Mouse (Mus musculus) retina, adult 2 months (tissue): ENCODE data around the gene Cxcr5.
"Not testable (repeated sequence)": the region's sequence is repeated elsewhere in the genome, so short reads cannot be mapped to it uniquely, and the experiment has no call there.

Experiments used
- DNase-seq: peaks from one replicate; pipeline ENCODE4 v3.0.0-alpha.2; 2012; ENCODE audit warnings: low read depth, low spot score

Gene Cxcr5

GRCm38 (mm10) chr9:44587262-44588160, 25.8 kb upstream of the Cxcr5 start:
- no peak for DNase-seq

- no peak for DNase-seq
These were observed 25.1 kb upstream of the Cxcr5 start for GRCm38 (mm10) chr9:44586640-44587261.

- no peak for DNase-seq
These were observed 20.7 kb upstream of the Cxcr5 start for GRCm38 (mm10) chr9:44582390-44582789.

- DNase-seq = no peak
These were observed 19.7 kb upstream of the Cxcr5 start for GRCm38 (mm10) chr9:44581423-44581822.

GRCm38 (mm10) chr9:44580085-44580484, 18.4 kb upstream of the Cxcr5 start:
- DNase-seq = no peak

- DNase-seq = no peak
These were observed 17.7 kb upstream of the Cxcr5 start for GRCm38 (mm10) chr9:44579392-44579791.

GRCm38 (mm10) chr9:44576046-44576445, 14.4 kb upstream of the Cxcr5 start:
- not testable (repeated sequence) for DNase-seq

GRCm38 (mm10) chr9:44575095-44575494, 13.4 kb upstream of the Cxcr5 start:
- no peak for DNase-seq

- no peak for DNase-seq
These were observed 11.6 kb upstream of the Cxcr5 start for GRCm38 (mm10) chr9:44573306-44573705.

GRCm38 (mm10) chr9:44570939-44571382, 9.3 kb upstream of the Cxcr5 start:
- DNase-seq = no peak

- DNase-seq = no peak
These were observed 6.4 kb upstream of the Cxcr5 start for GRCm38 (mm10) chr9:44568083-44568455.

GRCm38 (mm10) chr9:44567338-44568082, 5.8 kb upstream of the Cxcr5 start:
- DNase-seq = no peak

GRCm38 (mm10) chr9:44565367-44565766, 3.7 kb upstream of the Cxcr5 start:
- DNase-seq = no peak

GRCm38 (mm10) chr9:44562936-44563335, 1.3 kb upstream of the Cxcr5 start:
- DNase-seq = no peak

- no peak for DNase-seq
These were observed 9.5 kb downstream of the Cxcr5 start for GRCm38 (mm10) chr9:44552161-44552560.

- DNase-seq = no peak
These were observed 10.5 kb downstream of the Cxcr5 start for GRCm38 (mm10) chr9:44551138-44551537.

GRCm38 (mm10) chr9:44548412-44549152, 13.1 kb downstream of the Cxcr5 start:
- DNase-seq = no peak

- no peak for DNase-seq
These were observed 16.7 kb downstream of the Cxcr5 start for GRCm38 (mm10) chr9:44544986-44545385.

GRCm38 (mm10) chr9:44542364-44542763, 19.3 kb downstream of the Cxcr5 start:
- no peak for DNase-seq

- DNase-seq = no peak
These were observed 21.0 kb downstream of the Cxcr5 start for GRCm38 (mm10) chr9:44540676-44541075.

- DNase-seq = no peak
These were observed 21.8 kb downstream of the Cxcr5 start for GRCm38 (mm10) chr9:44539816-44540421.
